Mouse (Mus musculus) left cerebral cortex, adult 11 months (tissue): ENCODE measurements around the gene Celsr2.
A peak's percentile ranks its signal among the peaks of the same experiment; 100 is the strongest.

Experiments used
- DNase-seq: peaks from one replicate; pipeline ENCODE4 v3.0.0; 2022; ENCODE audit warnings: low spot score

The Celsr2 gene

DNA sequence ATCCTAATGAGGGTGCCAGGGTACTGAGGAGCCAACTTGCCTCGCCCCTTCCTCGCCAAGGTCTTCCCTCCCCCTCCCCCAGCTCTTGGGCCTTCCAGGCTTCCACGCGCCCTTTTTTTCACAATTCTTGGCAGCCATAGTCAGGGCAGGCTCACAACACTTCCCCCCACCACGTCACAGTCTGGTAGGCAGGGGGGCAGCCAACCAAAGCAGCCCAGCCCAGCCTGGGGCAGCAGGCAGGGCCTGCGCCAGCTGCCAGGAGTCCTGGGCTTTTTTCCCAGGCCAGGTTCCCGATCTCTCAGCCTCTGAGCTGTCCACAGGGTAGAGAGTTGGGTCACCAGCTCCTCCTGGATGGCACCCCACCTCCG is 3.6 kb downstream of the Celsr2 start:
- DNase-seq: no peak

DNA sequence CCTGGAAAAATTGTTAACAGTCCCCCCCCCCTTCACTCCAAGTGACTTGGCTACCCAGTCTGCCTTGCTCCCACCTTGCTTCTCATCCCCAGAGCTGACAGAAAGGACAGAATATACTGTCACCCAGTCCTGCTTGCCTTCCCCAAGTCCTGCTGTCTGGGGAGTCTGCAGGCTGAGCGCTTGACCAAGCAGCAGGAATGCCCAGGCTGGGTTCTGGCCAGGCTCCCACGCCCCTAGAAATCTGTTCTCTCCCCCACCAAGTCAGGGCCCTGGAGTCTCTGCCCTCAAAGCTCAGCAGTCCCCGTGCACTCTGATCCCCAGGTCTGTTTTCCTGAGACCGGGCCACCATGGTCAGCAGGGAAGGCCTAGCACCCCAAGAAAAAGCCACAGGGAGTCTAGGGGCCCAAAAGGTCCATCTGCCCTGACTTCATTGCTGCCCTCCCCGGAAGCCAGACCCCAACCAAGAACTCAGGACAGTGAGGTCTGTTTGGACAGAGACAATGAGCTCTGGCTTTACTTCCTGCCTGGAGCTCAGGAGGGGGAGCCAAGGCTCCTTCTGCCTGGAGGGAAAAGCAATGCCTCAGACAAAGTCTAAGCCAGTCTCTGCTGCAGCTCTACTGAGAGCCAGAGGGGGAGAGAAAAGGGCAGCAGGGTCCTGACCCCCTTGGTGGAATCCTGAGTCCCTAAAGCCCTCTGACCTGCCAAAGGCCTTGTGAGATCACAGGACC is 4.2 kb downstream of the Celsr2 start:
- DNase-seq: no peak

DNA sequence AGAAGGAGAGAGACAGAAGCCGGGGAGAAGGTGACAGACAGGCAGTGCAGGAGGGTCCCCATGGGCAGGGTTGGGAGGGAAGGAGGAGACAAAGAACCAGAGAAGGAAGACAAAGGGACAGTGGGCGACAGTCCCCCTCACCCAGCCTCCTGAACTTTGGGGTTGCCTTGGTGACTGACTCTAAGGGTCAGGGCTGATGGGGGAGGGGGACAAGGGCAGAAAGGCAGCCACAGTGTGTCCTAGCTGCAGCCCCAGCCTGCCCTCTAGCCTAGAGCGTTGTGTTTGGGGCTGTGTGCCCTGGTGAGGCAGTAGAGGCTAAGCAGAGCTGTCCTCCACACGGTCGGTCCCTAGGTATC is 5.0 kb downstream of the Celsr2 start:
- no peak for DNase-seq

DNA sequence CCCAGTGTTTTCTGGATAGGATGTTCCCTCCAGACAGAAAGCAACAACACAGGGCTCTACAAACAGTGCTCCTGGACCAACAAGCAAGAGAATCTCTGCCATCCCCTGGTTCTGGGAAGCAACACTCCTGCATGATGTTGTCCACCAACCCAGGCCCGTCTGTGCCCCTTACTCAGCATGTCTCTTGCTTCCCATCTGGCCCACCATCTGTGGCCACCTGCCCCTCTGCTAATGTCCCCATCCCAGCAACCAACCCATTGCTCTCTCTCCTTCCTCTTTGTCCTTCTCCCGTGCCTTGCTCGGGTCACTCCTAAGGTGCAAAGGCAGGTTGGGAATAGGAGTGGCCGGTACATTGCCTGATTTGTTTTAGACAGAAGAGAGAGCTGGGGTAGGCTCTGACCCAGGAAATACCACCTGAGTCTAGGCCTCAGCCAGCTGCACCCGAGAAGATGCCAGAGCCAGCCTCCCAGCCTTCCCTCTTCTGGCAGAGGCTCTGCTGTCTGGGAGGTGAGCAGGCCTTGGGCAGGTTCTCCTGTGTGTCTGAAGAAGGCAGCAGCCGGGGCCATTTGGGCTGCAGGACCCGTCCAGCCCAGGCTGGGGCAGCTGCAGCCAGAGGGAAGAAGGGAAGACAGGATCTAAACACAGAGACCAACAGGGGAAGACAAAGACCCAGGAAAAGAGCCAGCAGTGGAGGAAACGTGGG is 5.5 kb downstream of the Celsr2 start:
- no peak for DNase-seq

DNA sequence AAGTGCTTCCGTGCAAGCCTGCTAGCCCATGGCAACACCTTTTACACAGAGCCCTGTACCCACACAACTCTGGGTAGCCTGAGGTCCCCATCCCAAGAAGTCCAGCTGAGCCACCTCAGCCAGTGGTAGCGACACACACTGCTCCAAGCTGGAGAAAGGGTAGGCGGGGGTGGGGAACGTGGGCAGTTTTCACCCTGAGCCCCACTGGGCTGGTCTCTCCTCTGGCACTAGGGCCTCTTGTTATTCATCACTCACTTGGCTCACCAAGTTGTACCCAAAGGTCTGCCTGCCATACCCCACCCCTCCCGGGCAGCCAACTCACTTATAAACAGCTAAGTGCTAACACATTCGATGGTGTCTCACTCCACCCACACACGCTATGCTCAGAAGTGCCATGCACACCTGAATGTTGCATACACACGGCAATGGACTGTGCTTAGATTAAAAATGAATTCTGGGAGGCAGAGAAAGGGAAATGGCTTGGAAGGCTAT is 6.8 kb downstream of the Celsr2 start:
- DNase-seq: no peak

DNA sequence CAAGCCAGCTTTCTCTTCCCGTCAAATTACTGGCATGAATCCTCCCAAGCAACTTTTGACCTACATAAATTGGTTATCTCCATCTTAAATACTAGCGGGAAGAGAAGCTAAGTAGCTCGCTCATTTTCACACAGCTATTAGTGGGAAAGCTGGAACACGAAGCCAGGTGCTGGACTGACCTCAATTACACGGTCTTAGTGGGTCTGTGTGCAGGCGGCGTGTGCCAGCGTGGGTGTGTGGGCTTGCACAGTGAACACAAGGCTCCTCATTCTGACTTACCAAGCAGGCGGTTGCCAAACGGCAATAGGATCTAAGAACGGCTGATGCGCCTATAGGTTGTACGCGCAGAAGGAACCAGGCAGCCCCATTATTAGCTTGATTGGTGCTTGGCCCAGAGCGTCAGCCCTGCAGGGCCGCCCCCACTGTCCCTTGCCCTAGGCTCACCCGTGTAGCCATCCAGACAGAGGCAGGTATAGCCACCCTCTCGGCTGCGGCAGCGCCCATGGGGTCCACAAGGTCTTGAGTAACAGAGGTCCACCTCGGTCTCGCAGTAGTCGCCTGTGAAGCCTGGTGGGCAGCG is 9.0 kb downstream of the Celsr2 start:
- no peak for DNase-seq

DNA sequence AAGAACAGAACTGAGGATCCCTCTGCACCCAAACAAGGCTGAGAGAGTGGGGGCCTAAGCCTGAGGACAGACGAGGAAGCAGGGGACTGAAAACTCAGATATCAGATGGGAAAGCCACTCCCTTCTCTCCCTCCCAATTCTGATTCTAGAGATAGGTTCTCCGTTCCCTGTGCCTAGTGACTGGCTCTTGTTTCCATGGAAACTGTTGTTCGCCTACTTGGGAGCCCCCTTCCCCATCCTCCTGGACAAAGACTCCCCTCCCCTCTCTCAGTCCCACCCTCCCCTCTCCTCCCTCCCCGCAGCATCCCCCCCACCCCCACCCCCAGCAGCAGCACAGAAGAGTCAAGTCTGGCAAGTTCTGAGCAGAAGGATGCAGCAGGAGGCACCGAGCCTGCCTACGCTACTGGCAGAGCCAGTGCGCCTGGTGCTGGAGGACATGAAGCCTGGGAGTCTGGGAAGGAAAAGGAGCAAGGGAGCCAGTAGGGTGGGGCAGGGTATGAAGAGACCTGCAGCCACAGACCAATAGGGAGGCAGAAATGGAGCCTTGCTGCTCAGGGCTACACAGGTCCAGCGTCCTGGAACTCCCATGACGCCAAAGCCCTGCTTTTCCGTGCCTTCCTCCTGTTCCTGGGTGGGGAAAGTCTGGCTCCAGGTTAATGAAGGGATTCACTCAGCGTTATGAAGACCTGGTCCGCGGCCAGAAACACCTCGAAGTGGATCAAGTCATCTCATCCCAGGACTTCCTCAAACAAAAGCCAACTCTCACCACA is 9.6 kb downstream of the Celsr2 start:
- no peak for DNase-seq

DNA sequence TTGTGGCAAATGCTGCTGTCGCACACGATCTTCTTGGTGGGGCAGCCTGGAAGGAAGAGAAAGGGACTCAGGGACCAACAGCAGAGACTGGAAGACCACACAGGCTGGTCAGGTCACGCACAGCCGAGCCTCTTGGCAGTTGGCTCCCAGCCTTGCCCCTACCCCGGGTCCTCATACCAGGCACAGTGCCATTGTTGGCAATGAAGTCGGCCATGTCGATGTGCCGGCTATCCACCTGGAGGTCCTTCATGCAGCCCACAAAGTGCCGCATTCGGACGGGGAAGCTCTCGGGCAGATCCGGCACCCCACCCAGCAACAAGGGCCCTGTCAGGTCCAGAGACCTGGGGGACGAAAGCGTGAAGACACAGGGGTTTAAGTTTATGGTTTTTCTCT is 12.8 kb downstream of the Celsr2 start:
- DNase-seq: no peak

DNA sequence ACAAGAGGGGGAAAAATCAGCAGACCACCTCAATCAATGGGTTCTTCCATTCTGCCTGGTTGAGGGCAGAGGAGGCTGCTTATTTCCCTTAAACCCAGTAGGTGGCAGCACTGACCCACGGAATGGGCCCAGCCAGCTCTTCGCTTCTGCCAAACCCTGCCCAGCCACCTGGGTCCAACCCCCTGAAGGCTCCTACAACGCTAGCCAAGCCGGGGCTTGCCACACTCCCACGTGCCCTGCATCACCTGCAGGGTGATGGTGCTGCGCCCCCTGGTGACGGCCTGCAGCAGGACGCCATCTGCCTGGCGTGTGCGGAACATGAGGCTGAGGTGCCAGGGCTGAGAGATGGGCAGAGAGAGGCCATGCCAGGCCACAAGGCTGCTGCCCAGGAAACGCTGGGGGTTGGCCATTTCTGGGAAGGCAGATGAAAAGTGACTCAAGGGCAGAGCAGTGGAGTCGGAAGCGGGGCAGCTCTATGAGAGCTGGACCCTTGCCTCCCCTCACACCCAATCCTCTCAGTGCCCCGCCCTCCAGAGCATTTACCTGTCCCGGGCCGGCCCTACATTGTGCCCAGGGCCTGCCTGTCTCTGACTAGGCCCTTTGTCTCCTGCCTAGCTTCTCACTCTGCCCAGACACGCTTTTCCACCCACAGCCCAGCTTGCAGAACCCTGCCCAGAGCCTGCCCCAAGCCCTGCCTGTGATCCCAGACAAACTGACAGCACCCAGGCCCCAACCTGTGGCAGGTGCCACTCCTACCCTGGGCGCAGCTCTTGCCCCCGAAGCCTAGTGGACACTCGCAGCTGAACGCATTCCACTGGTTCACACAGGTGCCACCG is 13.4 kb downstream of the Celsr2 start:
- DNase-seq: peak; percentile 83

DNA sequence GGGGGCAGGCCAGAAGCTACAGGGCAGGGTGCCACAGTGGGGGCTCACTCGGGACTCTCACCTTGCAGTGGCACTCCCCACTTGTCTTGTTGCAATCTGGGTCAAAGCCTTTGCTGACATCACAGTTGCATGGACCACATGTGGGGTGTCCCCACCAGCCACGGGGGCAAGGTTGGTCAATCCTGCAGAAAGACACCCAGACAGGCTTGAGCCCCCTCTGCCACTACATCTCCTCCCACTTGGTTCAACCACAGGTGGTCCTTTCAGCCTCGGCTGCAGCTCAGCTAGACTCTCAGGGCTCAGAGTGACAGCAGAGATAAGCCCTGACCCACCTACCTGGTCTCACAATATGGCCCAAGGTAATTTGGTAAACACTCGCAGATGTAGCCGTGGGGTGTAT is 14.9 kb downstream of the Celsr2 start:
- no peak for DNase-seq

DNA sequence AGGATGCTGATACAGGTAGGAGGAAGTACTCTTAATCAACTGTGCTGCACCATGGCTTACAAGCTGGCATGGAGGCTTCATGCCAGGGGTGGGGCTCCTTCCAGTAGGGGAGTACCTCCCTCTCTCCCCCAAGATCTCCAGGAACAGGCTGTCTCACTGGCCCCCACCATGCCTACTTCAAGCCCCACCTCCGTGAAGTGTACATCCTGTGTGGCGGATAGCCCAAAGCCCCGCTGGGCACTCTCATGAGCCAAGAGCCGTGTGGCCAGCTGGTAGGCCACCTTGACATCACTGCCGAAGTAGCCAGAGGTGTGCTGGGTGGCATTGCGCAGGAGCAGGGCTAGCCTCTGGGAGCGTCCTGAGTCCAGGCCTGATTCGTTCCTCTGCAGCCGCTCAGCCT is 17.1 kb downstream of the Celsr2 start:
- DNase-seq: no peak

DNA sequence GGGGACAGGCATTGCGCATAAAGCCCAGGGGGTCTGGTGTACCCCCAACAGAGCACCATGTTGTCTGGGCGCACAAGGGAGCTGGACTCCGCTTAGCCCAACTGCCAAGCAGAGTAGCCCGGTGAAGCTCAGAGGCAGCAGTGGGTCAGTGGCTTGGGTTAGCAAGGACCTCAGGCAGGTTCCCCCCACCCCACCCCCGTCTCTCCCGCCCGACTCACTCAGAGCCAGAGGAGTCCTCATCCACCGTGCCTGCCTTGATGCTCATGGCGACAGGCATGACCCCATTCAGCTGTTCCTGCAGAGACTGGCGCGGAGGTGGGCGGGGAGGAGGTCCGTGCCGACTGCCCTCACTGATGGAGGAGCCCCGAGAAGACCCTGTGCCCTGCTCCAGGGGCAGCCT is 22.6 kb downstream of the Celsr2 start:
- DNase-seq: no peak

DNA sequence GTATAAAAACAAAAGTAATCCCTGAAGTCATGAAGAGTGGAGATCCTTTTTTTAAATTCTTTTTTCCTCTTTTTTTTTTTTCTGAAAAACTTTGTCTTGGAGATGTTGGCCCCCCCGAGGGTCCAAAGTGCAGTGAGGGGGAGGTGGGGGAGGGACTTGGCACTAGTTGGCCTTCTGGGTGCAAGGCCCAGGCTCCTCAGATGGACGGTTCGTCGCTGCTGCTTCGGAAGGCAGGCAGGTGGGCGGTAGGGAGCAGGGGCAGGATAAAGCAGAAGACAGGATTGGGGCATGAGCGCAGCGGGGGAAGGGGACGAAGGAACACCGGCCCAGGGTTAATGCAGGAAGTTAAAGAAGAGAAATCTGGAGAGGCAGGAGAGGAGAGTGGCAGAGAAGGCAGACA is 23.1 kb downstream of the Celsr2 start:
- no peak for DNase-seq

DNA sequence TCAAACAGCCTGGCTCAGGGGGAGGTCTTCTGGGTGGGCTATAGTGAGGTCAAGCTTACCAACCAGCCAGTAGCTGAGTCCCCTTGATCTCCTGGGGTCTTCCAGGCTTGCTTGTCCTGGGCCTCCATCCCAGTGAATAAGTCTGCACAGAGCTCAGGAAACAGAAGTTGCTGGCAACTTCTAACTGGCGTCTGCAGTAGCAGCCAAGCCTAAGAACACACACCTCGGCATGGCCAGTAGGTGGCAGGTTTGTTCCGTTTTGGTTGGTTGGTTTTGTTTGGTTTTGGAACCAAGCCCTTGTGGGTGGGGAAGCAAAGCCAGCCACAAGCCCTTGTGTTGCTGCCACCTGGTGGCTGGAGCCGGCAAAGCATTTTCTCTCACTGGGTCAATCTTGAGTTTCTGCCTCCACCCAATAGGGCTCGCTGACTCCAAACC is 26.2 kb downstream of the Celsr2 start:
- peak; percentile 93 for DNase-seq

DNA sequence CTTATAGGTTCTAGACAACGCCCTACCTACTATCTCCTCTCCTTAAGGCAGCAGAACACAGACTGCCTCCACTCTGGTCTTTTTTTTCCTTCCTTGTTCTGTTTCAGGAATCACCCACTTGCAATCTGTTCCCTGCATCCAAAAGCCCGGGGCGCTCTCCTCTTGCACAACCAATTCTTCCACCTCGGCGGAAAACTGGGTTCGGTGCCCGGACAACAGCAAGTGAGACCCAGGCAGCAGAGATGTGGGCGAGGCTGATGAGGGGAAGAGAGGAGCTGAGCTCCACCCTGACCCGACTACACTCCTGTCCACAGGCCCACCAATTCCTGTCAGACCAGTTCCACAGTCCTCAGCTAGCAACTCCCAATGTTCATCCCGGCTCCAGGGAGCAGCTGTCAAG is 29.2 kb downstream of the Celsr2 start:
- peak; percentile 71 for DNase-seq

DNA sequence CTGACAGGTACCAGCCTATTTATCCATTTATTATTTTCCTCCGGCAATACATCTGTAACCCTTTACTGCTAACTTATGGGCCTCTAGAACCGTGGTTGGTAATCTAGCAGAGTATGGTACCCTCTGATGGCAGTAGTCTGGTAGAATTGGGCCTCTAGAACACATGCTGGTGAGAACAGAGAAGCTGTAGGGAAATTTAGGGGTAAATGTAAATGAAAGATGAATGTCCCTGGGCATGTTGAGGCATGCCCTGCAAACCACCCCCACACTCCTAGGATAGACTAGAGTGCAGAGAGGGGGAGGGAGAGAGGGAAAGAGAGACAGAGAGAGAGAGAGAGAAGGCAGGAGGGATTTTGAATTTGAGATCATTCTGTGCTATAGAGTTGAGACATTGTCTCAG is 30.9 kb downstream of the Celsr2 start:
- DNase-seq: no peak

DNA sequence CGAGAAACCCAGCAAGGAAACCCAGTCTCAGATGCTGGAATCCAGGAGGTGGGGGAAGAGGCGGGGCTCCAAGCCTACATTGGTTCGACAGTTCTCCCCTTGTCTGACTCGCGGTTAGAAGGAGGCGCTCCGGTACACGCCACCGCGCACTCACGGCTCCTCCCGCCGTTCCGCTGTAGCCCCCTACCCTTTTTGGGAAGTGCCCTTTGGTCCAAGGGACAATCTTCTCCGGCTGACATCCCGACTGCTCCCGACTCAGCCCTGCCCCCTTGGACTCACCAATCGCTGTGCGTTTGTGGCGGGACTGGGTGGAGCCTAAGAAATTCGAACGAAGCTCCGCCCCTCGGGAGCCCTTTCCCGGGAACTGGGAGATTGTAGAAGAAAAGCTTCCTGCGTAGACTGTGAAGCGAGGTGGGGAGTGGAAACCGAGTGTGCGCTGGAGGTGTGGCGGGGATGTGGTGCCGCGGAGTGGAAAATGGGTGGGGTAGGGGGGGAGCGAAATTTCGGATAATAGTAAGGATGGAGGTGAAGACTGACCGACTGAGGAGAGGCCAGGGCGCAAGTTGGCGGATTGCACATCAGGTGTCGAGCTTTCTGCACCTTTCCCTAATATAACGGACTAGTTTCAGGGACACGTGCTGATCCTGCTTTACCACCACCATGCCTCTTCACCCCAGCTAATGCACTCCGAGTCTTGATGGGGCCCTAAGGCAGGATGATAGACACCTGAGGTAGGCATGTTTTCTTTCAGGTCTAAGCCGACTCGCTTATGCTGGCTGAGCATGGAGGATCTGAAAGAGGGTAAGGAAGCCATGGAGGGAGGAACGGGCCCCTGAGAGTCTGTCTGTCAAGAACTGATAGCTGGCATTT is 31.6 kb downstream of the Celsr2 start, which contains the start of gene Psrc1:
TSS of gene Psrc1 (plus strand) at position 355 of the 870 bp plus-strand sequence.
- peak; percentile 80 for DNase-seq

DNA sequence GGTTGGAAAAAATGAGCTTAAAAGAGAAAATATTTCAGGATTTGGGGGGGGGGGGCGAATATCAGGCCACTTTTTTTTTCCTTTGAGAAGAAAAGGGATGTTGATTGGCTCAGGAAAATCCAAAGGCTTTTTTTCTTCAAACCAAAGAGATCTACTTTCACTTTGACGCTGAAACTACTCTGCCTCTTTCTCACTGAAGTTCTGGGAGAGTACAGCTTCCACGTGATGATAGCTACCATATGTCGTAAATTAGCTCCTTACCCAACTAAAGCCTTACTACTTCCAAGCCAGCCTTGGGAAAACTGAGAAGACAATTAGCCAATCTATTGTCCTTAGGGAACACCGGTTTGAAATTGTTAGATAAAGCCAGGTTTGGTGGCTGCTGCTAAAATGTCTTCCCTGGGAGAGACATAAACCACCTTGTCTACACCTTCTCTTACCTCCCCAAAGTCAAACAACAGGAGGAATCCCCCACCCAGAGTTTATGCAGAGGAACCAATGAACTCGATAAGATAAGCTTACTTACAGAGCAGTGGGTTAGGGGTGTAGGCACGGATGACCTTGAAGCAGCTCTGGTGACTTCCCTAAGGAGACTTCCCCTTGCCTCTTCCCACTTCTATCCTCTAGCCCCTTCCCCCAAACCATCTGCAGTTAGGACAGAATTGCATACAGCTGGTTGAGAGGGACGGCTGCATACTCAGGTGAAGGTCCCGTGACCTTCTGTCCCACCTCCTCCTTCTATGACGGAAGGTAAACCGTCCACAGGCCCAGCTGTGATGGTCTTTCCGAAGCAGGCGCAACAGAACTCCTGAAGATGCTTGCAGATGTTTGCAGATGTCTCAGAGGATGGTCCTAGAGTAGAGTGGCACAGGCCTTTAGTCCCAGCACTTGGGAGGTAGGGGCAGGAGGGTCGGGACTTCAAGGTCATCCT is 33.1 kb downstream of the Celsr2 start:
- DNase-seq: no peak

DNA sequence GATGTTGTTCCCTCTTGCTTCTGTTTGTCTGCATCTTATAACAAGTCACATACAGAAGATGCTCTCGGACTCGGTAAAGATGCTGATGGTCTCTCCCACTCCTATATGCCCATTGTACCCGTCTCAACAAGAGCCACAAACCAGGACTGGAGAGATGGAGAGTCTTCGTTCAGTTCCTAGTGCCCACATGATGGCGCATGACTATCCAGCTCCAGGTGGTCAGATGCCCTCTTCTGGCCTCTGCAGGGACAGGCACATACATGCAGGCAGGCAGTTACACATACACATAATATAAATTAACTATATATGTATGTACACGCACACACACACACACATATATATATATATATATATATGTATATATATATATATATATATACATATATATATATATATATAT is 34.7 kb downstream of the Celsr2 start:
- no peak for DNase-seq
